Mouse (Mus musculus) midbrain, embryonic 15.5 days (tissue): ENCODE measurements around the gene Tmem50b. TPM values are rescaled to one million over a fixed set of nuclear protein-coding genes. Genes with fewer than 3 reads are reported as not detected.
"Not testable (repeated sequence)": the region's sequence is repeated elsewhere in the genome, so short reads cannot be mapped to it uniquely, and the experiment has no call there.

Source experiments
- ATAC-seq: fragments of 200-750 bp; cut with Nextera tagmentation; replicated peaks from 2 replicates; pipeline ENCODE4 v1.8.0; 2017; ENCODE audit warnings: moderate TSS enrichment
- H3K27ac ChIP-seq: fragments of 300-500 bp; sonication (generic); 2 replicates; pipeline ENCODE4 v1.5.1; 2015; ENCODE audit warnings: mild to moderate bottlenecking, inconsistent platforms
- H3K27me3 ChIP-seq: fragments of 300-500 bp; sonication (generic); replicated peaks from 2 replicates; pipeline ENCODE4 v1.6.1; 2015; ENCODE audit warnings: inconsistent platforms
- H3K36me3 ChIP-seq: fragments of 300-500 bp; sonication (generic); replicated peaks from 2 replicates; pipeline ENCODE4 v1.6.1; 2015; ENCODE audit warnings: inconsistent platforms
- H3K4me1 ChIP-seq: fragments of 300-500 bp; sonication (generic); 2 replicates; pipeline ENCODE4 v1.6.1; 2015; ENCODE audit warnings: inconsistent platforms
- H3K4me2 ChIP-seq: fragments of 300-500 bp; sonication (generic); 2 replicates; pipeline ENCODE4 v1.6.1; 2015; ENCODE audit warnings: inconsistent platforms, mild to moderate bottlenecking, moderate library complexity
- H3K4me3 ChIP-seq: fragments of 300-500 bp; sonication (generic); 2 replicates; pipeline ENCODE4 v1.5.1; 2015; ENCODE audit warnings: mild to moderate bottlenecking, inconsistent platforms
- H3K9ac ChIP-seq: fragments of 300-500 bp; sonication (generic); 2 replicates; pipeline ENCODE4 v1.6.1; 2015; ENCODE audit warnings: mild to moderate bottlenecking, inconsistent platforms
- H3K9me3 ChIP-seq: fragments of 300-500 bp; sonication (generic); 2 replicates; pipeline ENCODE4 v1.6.1; 2016; ENCODE audit warnings: inconsistent platforms
- WGBS: fragments of 180-500 bp; shearing (Covaris S2); methylation state at CpG from one replicate; pipeline ENCODE4 v1.1.7; 2015; ENCODE audit warnings: mixed read lengths; 5-methylcytosine and 5-hydroxymethylcytosine counted together
- microRNA-seq: library from miRNA; unstranded; fragments of <30 nt; microRNA quantifications from one replicate; pipeline ENCODE4, GENCODE M21; 2016
- polyA plus RNA-seq: library from polyadenylated mRNA; unstranded; fragments of >200 nt; fragmentation: Nextera tagmentation; extraction: Ambion mirVana; gene quantifications from 2 replicates; pipeline ENCODE4 v1.2.1, GENCODE M21; 2015

Gene Tmem50b
- polyA plus RNA-seq, 1 experiment from 2014 or later: 81.6 TPM

DNA sequence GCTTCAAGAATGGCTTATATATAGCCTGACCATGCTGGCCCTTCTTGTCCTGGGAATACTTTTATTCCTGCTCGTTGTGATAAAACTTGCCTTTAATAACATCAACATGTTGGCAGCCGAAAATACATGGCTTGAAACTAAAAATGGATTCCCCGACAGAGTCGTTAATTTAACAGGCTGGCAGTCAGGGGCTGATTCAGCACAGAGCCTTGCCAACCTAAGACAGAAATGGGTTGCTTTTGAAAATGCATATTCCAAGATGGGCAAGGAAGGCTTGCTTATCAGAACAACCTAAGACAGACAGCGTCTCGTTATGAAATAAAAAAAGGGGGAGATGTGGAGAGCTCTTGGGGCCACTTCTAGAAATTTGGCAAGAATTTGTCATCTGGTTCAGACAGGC lies 65.7 kb downstream of the Tmem50b start:
- WGBS: 76% methylated on average over 6 of the region's 6 CpGs
- Histone ChIP-seq H3K4me2 (no peak overlapping the region), H3K9ac (no peak overlapping the region), H3K4me3 (no peak overlapping the region), H3K27me3 (no peaks in the 10 kb centered on the region), H3K9me3 (no peaks in the 10 kb centered on the region), H3K36me3 (no peaks in the 10 kb centered on the region), H3K4me1 (no peaks in the 10 kb centered on the region), H3K27ac (no peak overlapping the region)
- no peak for ATAC-seq

GRCm38 (mm10) chr16:91530830-91531229 lies 66.8 kb downstream of the Tmem50b start:
- H3K27me3 ChIP-seq, H3K4me1 ChIP-seq, H3K27ac ChIP-seq, H3K36me3 ChIP-seq, H3K9ac ChIP-seq, ATAC-seq, H3K9me3 ChIP-seq, H3K4me3 ChIP-seq, H3K4me2 ChIP-seq: not testable (repeated sequence)
- WGBS: 77% methylated on average over 4 of the region's 4 CpGs

DNA sequence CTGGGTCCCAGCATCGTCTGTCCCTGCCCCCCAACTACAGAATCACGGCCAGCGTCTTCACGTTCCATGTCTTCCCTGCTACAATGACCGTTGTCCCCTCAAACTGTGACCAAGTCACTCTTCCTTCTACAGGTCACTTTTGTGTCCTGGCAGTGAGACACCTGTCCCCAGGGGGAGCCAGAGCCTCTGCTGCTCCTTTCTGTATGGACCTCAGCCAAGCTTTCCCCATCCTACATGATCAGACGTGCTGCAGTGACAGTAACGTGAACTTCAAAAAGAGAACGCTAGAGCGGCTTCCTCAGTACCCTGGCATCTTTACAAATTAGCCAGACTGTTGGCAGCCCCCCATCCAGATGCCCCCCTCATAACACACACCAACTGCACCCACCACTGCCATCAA lies 69.0 kb downstream of the Tmem50b start:
- Histone ChIP-seq H3K36me3 (no peaks in the 10 kb centered on the region), H3K27ac (no peak overlapping the region), H3K4me2 (no peak overlapping the region), H3K27me3 (no peaks in the 10 kb centered on the region), H3K9me3 (no peaks in the 10 kb centered on the region), H3K4me1 (no peaks in the 10 kb centered on the region), H3K4me3 (no peak overlapping the region), H3K9ac (no peak overlapping the region)
- WGBS: 84% methylated on average over 9 of the region's 9 CpGs
- no peak for ATAC-seq

- 62% methylated on average over 5 of the region's 5 CpGs for WGBS
- H3K4me1 ChIP-seq: no peaks in the 10 kb centered on the region
- ATAC-seq: no peak
- no peaks in the 10 kb centered on the region for H3K36me3 ChIP-seq
- H3K4me3 ChIP-seq: no peak overlapping the region
- no peaks in the 10 kb centered on the region for H3K9me3 ChIP-seq
- no peak overlapping the region for H3K4me2 ChIP-seq
- H3K9ac ChIP-seq: no peak overlapping the region
- H3K27me3 ChIP-seq: no peaks in the 10 kb centered on the region
- no peak overlapping the region for H3K27ac ChIP-seq
Observed at GRCm38 (mm10) chr16:91527500-91527899, 70.1 kb downstream of the Tmem50b start.

- 80% methylated on average over 10 of the region's 10 CpGs for WGBS
- Histone ChIP-seq H3K27ac (no peak overlapping the region), H3K9ac (no peak overlapping the region), H3K27me3 (no peaks in the 10 kb centered on the region), H3K4me1 (no peaks in the 10 kb centered on the region), H3K4me3 (no peak overlapping the region), H3K4me2 (no peak overlapping the region), H3K36me3 (no peaks in the 10 kb centered on the region), H3K9me3 (no peaks in the 10 kb centered on the region)
- no peak for ATAC-seq
Observed at GRCm38 (mm10) chr16:91527051-91527450, 70.5 kb downstream of the Tmem50b start.

DNA sequence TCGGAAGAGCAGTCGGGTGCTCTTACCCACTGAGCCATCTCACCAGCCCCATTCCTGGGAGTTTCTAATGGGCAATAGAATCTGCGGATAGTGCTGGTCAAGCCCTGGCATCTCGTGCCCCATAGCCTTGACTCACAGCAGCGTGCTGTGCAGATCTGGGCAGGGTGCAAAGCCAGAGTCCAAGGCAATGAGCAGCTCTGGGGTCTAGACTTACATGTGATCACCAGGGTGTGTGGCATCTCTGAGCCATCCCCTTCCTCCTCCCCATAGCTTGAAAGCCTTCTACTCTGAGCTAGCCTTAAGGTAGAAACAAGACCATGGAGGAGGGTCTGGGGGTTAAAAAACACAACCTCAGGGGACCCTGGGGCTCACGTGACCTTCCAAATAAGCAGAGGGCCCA lies 71.3 kb downstream of the Tmem50b start:
- Histone ChIP-seq H3K27ac (no peak overlapping the region), H3K9ac (no peak overlapping the region), H3K9me3 (no peaks in the 10 kb centered on the region), H3K36me3 (no peaks in the 10 kb centered on the region), H3K4me3 (no peak overlapping the region), H3K27me3 (no peaks in the 10 kb centered on the region), H3K4me1 (no peaks in the 10 kb centered on the region), H3K4me2 (no peak overlapping the region)
- ATAC-seq: no peak
- 97% methylated on average over 6 of the region's 6 CpGs for WGBS

Small RNA genes lying within 50 kb of the gene (microRNA-seq; reads per million reads assigned to microRNA genes)
- not detected for gene Mir6367

Other genes starting within 250 kb of the Tmem50b start
- gene Ifnar2, start 225.0 kb downstream of the Tmem50b start, polyA plus RNA-seq: 33.5 and 36.7 TPM in 2 replicates
- not detected in 2 replicates for gene Gm21970, start 206.1 kb downstream of the Tmem50b start, polyA plus RNA-seq
- 11.7 and 11.9 TPM in 2 replicates for gene Il10rb, start 191.6 kb downstream of the Tmem50b start, polyA plus RNA-seq
- gene Ifnar1, start 112.6 kb downstream of the Tmem50b start, polyA plus RNA-seq: 53.4 and 54.7 TPM in 2 replicates
- gene Ifngr2, start 50.7 kb downstream of the Tmem50b start, polyA plus RNA-seq: 92.5 and 94.2 TPM in 2 replicates
- 7.1 and 7.8 TPM in 2 replicates for gene Dnajc28, start 21.2 kb upstream of the Tmem50b start, polyA plus RNA-seq
- gene Gart, start 49.2 kb upstream of the Tmem50b start, polyA plus RNA-seq: 60.7 and 62.0 TPM in 2 replicates
- gene Son, start 49.7 kb upstream of the Tmem50b start, polyA plus RNA-seq: 118 and 128 TPM in 2 replicates
- 19.8 and 20.5 TPM in 2 replicates for gene Donson, start 91.0 kb upstream of the Tmem50b start, polyA plus RNA-seq
- gene Cryzl1, start 131.2 kb upstream of the Tmem50b start, polyA plus RNA-seq: 115 and 127 TPM in 2 replicates
- gene Itsn1, start 131.5 kb upstream of the Tmem50b start, polyA plus RNA-seq: 63.5 and 68.6 TPM in 2 replicates